Comparison of ENCODE assay signal across 31 mouse cellular contexts in genomic region chr15:89387127-89387526, GRCm38 (mm10). TPM values are rescaled to one million over a fixed set of nuclear protein-coding genes. Genes with fewer than 3 reads are reported as not detected.
A peak's percentile ranks its signal among the peaks of the same experiment; 100 is the strongest.
DNase-seq lines count a peak whose midpoint lies in the region; ATAC-seq lines count a peak whose summit lies in the region.
"Had no signal": no experiment of that assay in that cellular context is flagged by ENCODE, and none has a peak within 500 bp of the region (broad histone marks: within the 10 kb centered on the region; RNA-seq: fewer than 3 reads in every experiment).

No protein-coding gene starts in this region.

- peak; percentile 36 for ATAC-seq in megakaryocyte progenitor cell, adult 5-6 weeks (replicated peaks; ENCODE audit: poor library complexity)
- ATAC-seq in intestine, embryonic 15.5 days, result no peak
- ATAC-seq in liver, embryonic 11.5 days (replicated peaks; ENCODE audit: low FRiP score), result no peak
- ATAC-seq: forebrain, embryonic 15.5 days had no signal

- H3K27me3 ChIP-seq in intestine, embryonic 15.5 days (replicated peaks), result 0 out of 2 replicates have a peak, but pooled peaks cover 6% of the 10 kb centered on the region
- H3K27me3 ChIP-seq in embryonic facial prominence, embryonic 10.5 days (replicated peaks; ENCODE audit: low read depth, poor library complexity, severe bottlenecking), result peaks cover 55% of the 10 kb centered on the region
- H3K27me3 ChIP-seq in liver, embryonic 11.5 days (replicated peaks; ENCODE audit: control insufficient read depth, insufficient read depth, low read length), result peaks cover 3% of the 10 kb centered on the region
- H3K27me3 ChIP-seq: forebrain, embryonic 15.5 days; neural tube, embryonic 15.5 days had no signal

- H3K4me3 ChIP-seq in intestine, embryonic 15.5 days (replicated peaks), result no peak overlapping the region
- no peak overlapping the region for H3K4me3 ChIP-seq in embryonic facial prominence, embryonic 10.5 days
- H3K4me3 ChIP-seq in liver, embryonic 11.5 days (ENCODE audit: low read depth, low read length), result no peak overlapping the region
- H3K4me3 ChIP-seq: forebrain, embryonic 15.5 days; heart, embryonic 12.5 days; hindbrain, embryonic 12.5 days; left cerebral cortex, adult 2 months; limb, embryonic 15.5 days; liver, embryonic 15.5 days; neural tube, embryonic 15.5 days had no signal

- H3K36me3 ChIP-seq in intestine, embryonic 15.5 days, result no peaks in the 10 kb centered on the region
- H3K36me3 ChIP-seq in embryonic facial prominence, embryonic 10.5 days (replicated peaks), result no peaks in the 10 kb centered on the region
- no peaks in the 10 kb centered on the region for H3K36me3 ChIP-seq in liver, embryonic 11.5 days (ENCODE audit: control insufficient read depth, insufficient read depth, low read length)
- H3K36me3 ChIP-seq: forebrain, embryonic 15.5 days; heart, embryonic 12.5 days; hindbrain, embryonic 12.5 days; limb, embryonic 15.5 days; liver, embryonic 15.5 days; neural tube, embryonic 15.5 days had no signal

- DNase-seq in CD4-positive helper T cell, adult 2 months (ENCODE audit: low read depth, low spot score), result peak; percentile 34
- peak; percentile 28 for DNase-seq in T-cell, adult 2 months (ENCODE audit: low spot score)
- peak; percentile 68 for DNase-seq in thymus, postnatal 25 days
- no peak for DNase-seq in embryonic facial prominence, embryonic 10.5 days (ENCODE audit: low spot score)
- no peak for DNase-seq in liver, embryonic 11.5 days (ENCODE audit: low spot score)
- DNase-seq: adrenal gland, postnatal 25 days; cerebellum, adult 9-10 months; gastrocnemius, postnatal 10 days; heart, adult 11 months; heart, postnatal 10 days; kidney, adult 9 months; kidney, postnatal 14 days; left cerebral cortex, postnatal 4 days; right cerebral cortex, adult 18-20 months; right cerebral cortex, postnatal 4 days had no signal

- H3K4me1 ChIP-seq in intestine, embryonic 15.5 days (replicated peaks), result no peaks in the 10 kb centered on the region
- 0 out of 2 replicates have a peak, but pooled peaks cover 7% of the 10 kb centered on the region for H3K4me1 ChIP-seq in embryonic facial prominence, embryonic 10.5 days
- no peaks in the 10 kb centered on the region for H3K4me1 ChIP-seq in liver, embryonic 11.5 days (replicated peaks; ENCODE audit: control insufficient read depth, insufficient read depth, low read length)
- H3K4me1 ChIP-seq: forebrain, embryonic 15.5 days; heart, embryonic 12.5 days; hindbrain, embryonic 12.5 days; limb, embryonic 15.5 days; liver, embryonic 15.5 days; neural tube, embryonic 15.5 days had no signal

- no peak overlapping the region for H3K9ac ChIP-seq in intestine, embryonic 15.5 days
- no peak overlapping the region for H3K9ac ChIP-seq in liver, embryonic 11.5 days (ENCODE audit: low read depth, low read length)
- H3K9ac ChIP-seq: forebrain, embryonic 15.5 days; heart, embryonic 12.5 days; hindbrain, embryonic 12.5 days; limb, embryonic 15.5 days; liver, embryonic 15.5 days; neural tube, embryonic 15.5 days had no signal

- H3K27ac ChIP-seq in intestine, embryonic 15.5 days, result no peak overlapping the region
- H3K27ac ChIP-seq in embryonic facial prominence, embryonic 10.5 days (replicated peaks), result no peak overlapping the region
- H3K27ac ChIP-seq in liver, embryonic 11.5 days (ENCODE audit: low read depth, low read length), result no peak overlapping the region
- H3K27ac ChIP-seq: forebrain, embryonic 15.5 days; hindbrain, embryonic 12.5 days; left cerebral cortex, adult 2 months; limb, embryonic 15.5 days; liver, embryonic 15.5 days; macrophage; neural tube, embryonic 15.5 days had no signal

- no peak overlapping the region for H3K4me2 ChIP-seq in intestine, embryonic 15.5 days (replicated peaks)
- H3K4me2 ChIP-seq in liver, embryonic 11.5 days, result no peak overlapping the region
- H3K4me2 ChIP-seq: forebrain, embryonic 15.5 days; heart, embryonic 12.5 days; hindbrain, embryonic 12.5 days; limb, embryonic 15.5 days; liver, embryonic 15.5 days; midbrain, embryonic 11.5 days; neural tube, embryonic 15.5 days had no signal

- no peaks in the 10 kb centered on the region for H3K9me3 ChIP-seq in intestine, embryonic 15.5 days
- no peaks in the 10 kb centered on the region for H3K9me3 ChIP-seq in embryonic facial prominence, embryonic 10.5 days
- no peaks in the 10 kb centered on the region for H3K9me3 ChIP-seq in liver, embryonic 11.5 days (ENCODE audit: control insufficient read depth, low read length)
- H3K9me3 ChIP-seq: forebrain, embryonic 15.5 days; heart, embryonic 12.5 days; hindbrain, embryonic 12.5 days; limb, embryonic 15.5 days; liver, embryonic 15.5 days; neural tube, embryonic 15.5 days had no signal

- 42% methylated on average over 12 of the region's 12 CpGs for WGBS in intestine, embryonic 15.5 days
- 40% methylated on average over 12 of the region's 12 CpGs for WGBS in embryonic facial prominence, embryonic 10.5 days
- WGBS in liver, embryonic 11.5 days, result 35% methylated on average over 12 of the region's 12 CpGs

RNA-seq across cellular contexts. Expression of gene Klhdc7b, which starts 2.4 kb away (rescaled TPM):
- 0.07 TPM in 1 of 2 replicates, not detected in the other for total RNA-seq in megakaryocyte progenitor cell, adult 5-6 weeks (2015)
- total RNA-seq in megakaryocyte progenitor cell, adult 5-6 weeks (2017), result under 0.01 TPM in 1 of 2 replicates, not detected in the other
- not detected in 2 replicates for polyA plus RNA-seq in intestine, embryonic 15.5 days (2015; fragmentation: Nextera tagmentation; extraction: Ambion mirVana)
- not detected in 2 replicates for polyA plus RNA-seq in embryonic facial prominence, embryonic 10.5 days (2016; fragmentation: Nextera tagmentation; extraction: Ambion mirVana)
- not detected in 2 replicates for polyA plus RNA-seq in liver, embryonic 11.5 days (2014; fragmentation: Nextera tagmentation; extraction: Ambion mirVana)
- total RNA-seq: adrenal gland, postnatal 25 days; gastrocnemius, postnatal 10 days; heart, postnatal 10 days; left cerebral cortex, postnatal 4 days had no signal
- polyA plus RNA-seq: brain, embryonic 14.5 days; forebrain, embryonic 15.5 days; heart, embryonic 12.5 days; hindbrain, embryonic 12.5 days; intestine, embryonic 14.5 days; limb, embryonic 15.5 days; liver, embryonic 15.5 days; macrophage; midbrain, embryonic 11.5 days; midbrain, postnatal 0 days had no signal

RNA-seq across cellular contexts. Expression of gene Odf3b, which starts 8.0 kb away (rescaled TPM):
- 0.90 and 2.7 TPM in 2 replicates for total RNA-seq in megakaryocyte progenitor cell, adult 5-6 weeks (2015)
- 1.9 and 3.7 TPM in 2 replicates for total RNA-seq in megakaryocyte progenitor cell, adult 5-6 weeks (2017)
- polyA plus RNA-seq in intestine, embryonic 15.5 days (2015; fragmentation: Nextera tagmentation; extraction: Ambion mirVana), result 0.37 and 0.67 TPM in 2 replicates
- polyA plus RNA-seq in embryonic facial prominence, embryonic 10.5 days (2016; fragmentation: Nextera tagmentation; extraction: Ambion mirVana), result 0.40 and 0.57 TPM in 2 replicates
- polyA plus RNA-seq in liver, embryonic 11.5 days (2014; fragmentation: Nextera tagmentation; extraction: Ambion mirVana), result 0.43 and 0.71 TPM in 2 replicates
- polyA plus RNA-seq: macrophage had no signal

RNA-seq across cellular contexts. Expression of gene Tymp, which starts 10.3 kb away (rescaled TPM):
- 0.10 and 0.17 TPM in 2 replicates for total RNA-seq in megakaryocyte progenitor cell, adult 5-6 weeks (2015)
- 0.42 and 0.71 TPM in 2 replicates for total RNA-seq in megakaryocyte progenitor cell, adult 5-6 weeks (2017)
- polyA plus RNA-seq in intestine, embryonic 15.5 days (2015; fragmentation: Nextera tagmentation; extraction: Ambion mirVana), result 1.4 and 1.5 TPM in 2 replicates
- 0.98 and 1.5 TPM in 2 replicates for polyA plus RNA-seq in embryonic facial prominence, embryonic 10.5 days (2016; fragmentation: Nextera tagmentation; extraction: Ambion mirVana)
- polyA plus RNA-seq in liver, embryonic 11.5 days (2014; fragmentation: Nextera tagmentation; extraction: Ambion mirVana), result 1.5 and 1.8 TPM in 2 replicates

RNA-seq across cellular contexts. Expression of gene Sco2, which starts 13.5 kb away (rescaled TPM):
- 15.9 and 20.6 TPM in 2 replicates for total RNA-seq in megakaryocyte progenitor cell, adult 5-6 weeks (2015)
- total RNA-seq in megakaryocyte progenitor cell, adult 5-6 weeks (2017), result 14.4 and 14.7 TPM in 2 replicates
- polyA plus RNA-seq in intestine, embryonic 15.5 days (2015; fragmentation: Nextera tagmentation; extraction: Ambion mirVana), result 10.4 and 12.8 TPM in 2 replicates
- 5.3 and 8.5 TPM in 2 replicates for polyA plus RNA-seq in embryonic facial prominence, embryonic 10.5 days (2016; fragmentation: Nextera tagmentation; extraction: Ambion mirVana)
- 8.1 and 9.7 TPM in 2 replicates for polyA plus RNA-seq in liver, embryonic 11.5 days (2014; fragmentation: Nextera tagmentation; extraction: Ambion mirVana)

RNA-seq across cellular contexts. Expression of gene Syce3, which starts 23.2 kb away (rescaled TPM):
- total RNA-seq in megakaryocyte progenitor cell, adult 5-6 weeks (2015), result not detected in 2 replicates
- total RNA-seq in megakaryocyte progenitor cell, adult 5-6 weeks (2017), result not detected in 2 replicates
- 0.72 TPM in 1 of 2 replicates, not detected in the other for polyA plus RNA-seq in intestine, embryonic 15.5 days (2015; fragmentation: Nextera tagmentation; extraction: Ambion mirVana)
- polyA plus RNA-seq in embryonic facial prominence, embryonic 10.5 days (2016; fragmentation: Nextera tagmentation; extraction: Ambion mirVana), result not detected in 2 replicates
- polyA plus RNA-seq in liver, embryonic 11.5 days (2014; fragmentation: Nextera tagmentation; extraction: Ambion mirVana), result not detected in 2 replicates
- total RNA-seq: adrenal gland, postnatal 25 days; gastrocnemius, postnatal 10 days; heart, postnatal 10 days; left cerebral cortex, adult 2 months; left cerebral cortex, postnatal 4 days; midbrain, postnatal 0 days had no signal
- polyA plus RNA-seq: brain, embryonic 14.5 days; forebrain, embryonic 15.5 days; heart, embryonic 12.5 days; hindbrain, embryonic 12.5 days; intestine, embryonic 14.5 days; limb, embryonic 15.5 days; liver, embryonic 15.5 days; lung, embryonic 16.5 days; macrophage; midbrain, embryonic 11.5 days; midbrain, postnatal 0 days; neural tube, embryonic 15.5 days; stomach, embryonic 14.5 days had no signal

Comparison
In these comparisons a context has a peak if more than half of its experiments do, and no peak if none do; other contexts are left out.
1. DNase-seq: peak in CD4-positive helper T cell, adult 2 months (single experiment), T-cell, adult 2 months (single experiment) and thymus, postnatal 25 days (single experiment); none in embryonic facial prominence, embryonic 10.5 days (single experiment) and liver, embryonic 11.5 days (single experiment).